Mouse (Mus musculus) mature B cell (primary cell): ENCODE measurements around the gene Dcaf6.

Source experiments
- in situ Hi-C: fragments of 300-500 bp; cut with MboI; formaldehyde crosslinking; loops from 2 replicates; pipeline ENCODE4 v1.14.3; 2019

Gene Dcaf6

DNA sequence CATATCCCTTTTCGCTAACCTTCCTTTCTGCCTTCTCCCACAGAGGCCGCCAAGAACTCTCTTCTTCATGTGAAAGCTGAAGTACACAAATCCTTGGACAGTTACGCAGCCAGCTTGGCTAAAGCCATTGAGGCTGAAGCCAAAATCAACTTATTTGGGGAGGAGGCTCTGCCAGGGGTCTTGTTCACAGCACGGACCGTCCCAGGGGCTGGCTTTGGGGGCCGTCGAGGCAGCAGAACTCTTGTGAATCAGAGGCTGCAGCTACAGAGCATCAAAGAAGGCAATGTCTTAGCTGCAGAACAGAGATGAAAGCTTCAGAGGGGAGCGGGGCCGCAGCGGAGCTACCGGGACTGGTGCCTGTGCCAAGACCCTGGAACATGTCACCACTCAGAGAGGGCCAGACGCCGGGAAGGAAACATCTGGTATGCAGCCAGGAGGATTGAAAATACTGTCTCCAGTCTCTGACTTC, 138.8 kb downstream of the Dcaf6 start:
- in situ Hi-C loops: no loop called here

DNA sequence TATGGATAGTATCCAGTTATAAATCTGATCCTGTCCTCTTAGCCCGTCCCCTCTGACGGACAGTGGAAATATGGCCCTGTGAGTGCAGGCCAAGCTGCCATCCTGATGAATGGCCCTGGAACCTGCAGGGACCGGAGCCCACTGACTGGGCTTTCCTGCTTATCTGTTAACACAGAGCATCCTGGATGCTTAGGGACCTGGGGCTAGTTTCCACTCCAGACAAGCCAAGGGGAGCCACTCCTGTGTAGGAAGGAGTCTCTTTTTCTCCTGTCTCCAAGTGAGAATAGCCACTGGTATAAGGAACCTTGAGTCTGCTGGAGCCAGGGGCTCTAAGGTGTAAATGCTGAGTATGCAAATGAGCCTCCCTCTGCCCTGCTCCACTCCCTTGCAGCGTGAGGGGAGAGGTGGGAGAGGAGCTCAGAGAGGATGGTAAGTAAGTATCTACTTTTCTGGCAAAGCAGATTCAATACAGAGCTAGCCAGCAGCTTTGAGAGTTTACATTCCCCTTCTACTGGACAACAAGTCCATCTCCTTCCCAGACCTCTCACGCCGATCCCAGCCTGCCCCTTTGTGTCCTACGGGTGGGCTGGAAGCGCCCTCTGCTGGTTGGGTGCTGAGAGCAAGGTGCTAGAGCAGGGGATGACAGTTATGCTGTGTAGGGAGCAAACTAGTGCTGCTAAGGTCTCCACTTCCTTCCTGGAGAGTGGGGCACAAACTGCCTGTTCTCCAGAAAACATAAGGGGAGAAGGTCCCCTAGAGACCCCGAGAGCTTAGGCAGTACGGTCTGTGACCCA, 139.9 kb downstream of the Dcaf6 start:
- in situ Hi-C loops: no loop called here

DNA sequence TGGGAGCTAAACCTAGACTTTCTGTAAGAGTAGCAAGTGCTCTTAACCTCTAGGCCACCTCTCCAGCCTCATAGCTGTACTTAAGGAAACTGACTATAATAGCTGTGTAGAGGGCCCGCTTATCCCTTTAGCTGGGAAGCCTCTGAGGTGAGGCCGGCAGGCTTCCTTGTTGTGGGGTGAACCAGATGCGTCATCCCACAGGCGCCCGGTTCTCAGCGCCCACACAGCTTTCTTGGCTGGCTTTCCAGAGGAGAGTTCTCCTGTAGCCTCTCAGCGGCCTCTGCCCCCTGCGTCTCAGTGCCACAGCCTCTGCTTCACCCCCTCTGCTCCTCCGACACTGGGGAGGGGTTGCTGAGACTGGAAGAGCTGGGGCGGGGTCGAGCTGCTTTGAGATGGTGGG, 143.9 kb downstream of the Dcaf6 start:
- in situ Hi-C loops: no loop called here

- in situ Hi-C loops: no loop called here
Observed at GRCm38 (mm10) chr1:165308180-165308579, 152.1 kb downstream of the Dcaf6 start.

- in situ Hi-C loops: no loop called here
Observed at GRCm38 (mm10) chr1:165304341-165304740, 155.9 kb downstream of the Dcaf6 start.

DNA sequence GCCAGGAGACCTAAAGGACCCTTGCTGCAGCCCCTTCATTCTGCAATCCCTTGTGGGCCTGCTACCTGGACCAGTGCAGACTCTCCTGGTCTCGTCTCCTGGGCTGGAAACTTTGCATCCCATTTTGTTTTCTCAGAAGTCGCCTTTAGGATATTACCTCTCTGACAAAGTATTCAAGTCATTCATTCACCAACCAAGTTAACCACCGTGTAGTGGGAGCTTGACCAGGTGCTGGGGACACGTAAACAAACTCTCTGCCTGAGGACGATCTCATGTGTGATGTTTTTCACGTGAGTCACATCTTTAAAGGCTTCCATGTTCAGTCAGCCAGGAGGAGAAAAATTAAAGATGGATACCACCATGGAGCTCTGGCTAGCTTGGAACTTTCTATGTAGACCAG, 157.1 kb downstream of the Dcaf6 start:
- in situ Hi-C loops: no loop called here

- in situ Hi-C loops: no loop called here
Observed at GRCm38 (mm10) chr1:165302455-165303208, 157.6 kb downstream of the Dcaf6 start.

DNA sequence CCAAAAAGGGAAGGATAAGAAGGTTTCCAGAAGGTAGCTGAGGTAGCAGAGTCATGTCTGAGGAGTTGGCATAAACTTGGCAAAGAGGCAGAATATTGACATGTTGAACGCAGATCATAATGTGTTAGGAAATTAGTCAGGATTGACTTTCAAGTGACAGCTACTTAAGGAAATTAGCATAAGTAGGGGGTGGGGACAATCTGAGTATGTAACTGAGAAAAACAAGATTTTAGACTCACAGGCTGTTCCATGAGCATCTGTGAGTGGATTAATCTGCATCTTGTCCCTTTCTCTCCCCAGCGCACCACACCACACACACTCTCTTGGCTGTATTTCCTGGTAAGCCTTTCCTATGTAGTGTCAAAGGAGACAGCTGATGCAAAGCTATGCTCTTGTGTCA, 158.7 kb downstream of the Dcaf6 start:
- in situ Hi-C loops: no loop called here

DNA sequence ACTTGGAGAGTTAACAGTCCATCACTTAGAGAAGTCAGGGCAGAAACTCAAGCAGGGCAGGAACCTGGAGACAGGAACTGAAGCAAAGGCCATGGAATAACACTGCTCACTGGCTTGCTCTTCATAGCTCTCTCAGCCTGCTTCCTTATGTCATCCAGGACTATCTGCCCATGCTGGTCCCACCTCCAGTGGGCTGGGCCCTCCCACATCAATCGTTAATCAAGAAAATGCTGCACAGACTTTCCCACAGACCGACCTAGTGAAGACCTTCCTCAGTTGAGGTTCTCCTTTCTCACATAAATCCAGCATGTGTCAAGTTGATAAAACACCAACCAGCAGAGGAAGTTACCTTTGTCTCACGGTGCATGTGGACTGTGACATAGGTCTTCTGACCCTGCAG, 159.2 kb downstream of the Dcaf6 start:
- in situ Hi-C loops: no loop called here

DNA sequence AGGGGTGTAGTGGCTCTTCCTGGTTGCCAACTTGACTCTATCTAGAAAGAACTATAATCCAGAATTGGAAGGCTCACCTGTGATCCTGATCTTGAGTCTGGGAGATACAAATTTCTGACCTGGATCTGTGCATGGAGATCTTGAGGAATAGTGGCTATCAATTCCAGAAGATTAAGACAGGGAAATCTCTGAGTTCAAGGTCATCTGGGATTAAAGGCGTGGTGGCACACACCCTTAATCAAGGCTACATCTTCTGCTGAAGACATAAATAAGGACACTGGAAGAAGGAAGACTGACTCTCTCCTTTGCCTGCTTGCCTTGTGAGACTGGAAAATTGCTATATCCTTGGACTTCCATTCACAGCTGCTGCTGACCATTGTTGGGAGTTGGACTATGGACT, 164.8 kb downstream of the Dcaf6 start, which contains the start of gene Gpr161:
Gene Gpr161, plus strand, starts transcription at position 301 of the 400 bp plus-strand sequence.
- in situ Hi-C loops: no loop called here

- in situ Hi-C loops: no loop called here
Observed at GRCm38 (mm10) chr1:165291606-165292005, 168.7 kb downstream of the Dcaf6 start.

- in situ Hi-C loops: no loop called here
Observed at GRCm38 (mm10) chr1:165289831-165290230, 170.4 kb downstream of the Dcaf6 start.

- in situ Hi-C loops: no loop called here
Observed at GRCm38 (mm10) chr1:165288165-165288564, 172.1 kb downstream of the Dcaf6 start.

DNA sequence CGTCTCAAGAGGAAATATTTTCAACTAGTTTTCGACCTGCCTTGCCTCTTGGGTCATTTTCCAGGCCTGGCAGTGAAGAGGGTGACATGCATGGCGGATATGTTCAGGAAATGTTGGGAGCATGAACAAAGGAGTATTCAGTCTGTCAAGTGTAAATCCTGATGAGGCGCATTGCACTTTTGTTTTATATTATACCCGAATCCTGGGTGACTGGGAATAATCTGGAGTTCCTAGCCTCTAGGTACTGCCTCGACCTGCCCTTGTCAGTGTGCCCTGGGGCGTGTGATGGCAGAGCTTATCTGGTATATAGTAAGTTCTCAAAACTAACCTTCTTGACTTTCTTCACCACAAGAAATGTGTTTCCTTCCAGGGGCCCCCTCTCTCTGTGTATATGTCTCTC, 176.2 kb downstream of the Dcaf6 start:
- in situ Hi-C loops: no loop called here

DNA sequence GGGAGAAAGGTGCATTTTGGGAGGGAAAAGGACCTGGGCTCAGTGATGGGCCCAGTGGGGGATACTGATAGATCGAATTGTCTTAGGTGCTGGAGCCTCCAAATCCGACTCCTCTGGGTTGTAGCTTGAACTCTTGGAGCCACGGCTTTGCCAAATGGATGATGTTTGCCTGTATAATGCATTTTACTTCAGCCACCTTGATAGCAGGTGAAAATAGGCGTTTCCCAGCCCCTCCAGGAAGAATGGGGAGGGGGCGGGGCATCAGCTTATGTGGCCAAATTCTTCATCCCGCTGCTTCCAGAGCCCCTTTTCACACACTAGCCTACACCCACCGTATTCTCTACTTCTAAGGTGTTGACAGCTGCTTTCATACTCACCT, 177.3 kb downstream of the Dcaf6 start:
- in situ Hi-C loops: no loop called here

DNA sequence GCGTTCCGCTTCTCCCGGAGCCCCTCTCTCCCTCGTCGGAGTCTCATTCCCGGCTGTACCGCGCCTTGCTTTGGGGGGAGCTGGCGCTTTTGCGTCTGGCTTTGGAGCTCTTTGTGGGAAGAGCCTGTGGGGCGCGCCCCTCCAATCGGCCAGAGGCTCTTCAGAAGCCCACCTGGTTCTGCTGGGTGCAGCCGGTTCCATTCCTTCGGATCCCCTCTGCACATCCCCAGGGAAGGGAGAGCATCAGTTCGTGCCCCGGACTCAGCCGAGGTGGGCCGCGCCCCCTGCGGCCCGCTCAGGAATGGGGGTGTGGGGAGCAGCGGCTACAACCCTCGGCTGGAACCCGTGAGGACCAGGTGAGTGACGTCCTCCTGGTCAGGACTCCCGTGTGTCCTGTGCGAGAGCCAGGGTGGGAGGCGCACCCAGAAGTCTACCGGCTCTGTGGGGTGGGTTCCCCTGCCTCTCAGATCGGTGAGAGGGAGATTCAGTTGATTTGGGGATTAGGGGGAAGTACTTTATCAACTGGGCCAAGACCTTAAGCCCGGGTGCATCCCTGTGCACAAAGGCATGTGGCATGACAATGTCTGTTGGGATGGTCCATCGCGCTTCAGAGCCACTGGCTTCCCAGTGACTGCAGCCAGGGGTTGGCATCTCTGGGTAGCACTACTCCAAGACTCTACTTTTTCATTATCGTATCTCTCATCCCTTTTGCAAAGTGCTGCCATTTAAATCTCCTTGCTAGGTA, 177.9 kb downstream of the Dcaf6 start:
- in situ Hi-C loops: no loop called here

DNA sequence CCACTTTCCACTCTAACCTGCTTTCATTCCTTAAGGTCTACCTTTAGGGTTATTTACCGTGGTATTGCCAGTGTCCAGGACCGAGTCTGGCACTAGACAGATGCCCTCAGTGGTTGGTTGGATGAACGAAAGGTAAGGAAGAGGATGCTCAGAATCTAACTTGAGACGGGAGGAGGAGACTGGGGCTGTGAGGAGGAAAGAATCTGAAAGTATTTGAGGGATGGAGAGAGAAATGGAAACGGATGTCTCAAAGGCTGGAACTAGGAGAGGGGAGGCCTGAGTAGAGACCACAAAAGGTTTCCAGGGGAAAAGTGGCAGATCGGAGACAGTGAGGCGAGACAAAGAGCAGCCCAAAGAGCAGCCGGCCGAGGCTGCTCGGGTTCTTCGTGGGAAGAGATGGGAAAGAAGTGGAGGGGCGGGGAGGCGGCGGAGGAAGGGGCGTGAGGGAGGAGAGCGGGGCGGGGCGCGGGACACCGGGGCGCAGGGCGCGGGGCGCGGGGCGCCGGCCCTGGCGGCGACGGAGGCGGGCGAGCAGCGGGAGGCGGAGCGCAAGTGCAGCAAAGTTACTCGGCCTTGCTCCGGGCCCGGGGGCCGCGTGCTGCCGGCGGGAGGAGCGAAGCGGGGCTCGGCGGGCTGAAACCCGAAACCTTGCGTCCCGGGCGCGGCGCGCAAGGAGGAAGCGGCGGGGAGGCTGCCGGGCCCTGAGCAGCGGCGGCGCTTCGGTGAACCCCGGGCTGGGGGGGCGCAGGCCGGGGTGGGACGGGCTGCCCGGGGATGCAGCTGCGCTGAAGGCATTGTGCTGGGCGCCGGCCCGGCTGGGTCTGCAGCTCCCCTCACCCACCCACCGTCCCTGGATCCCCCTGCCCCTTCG, 178.7 kb downstream of the Dcaf6 start:
- in situ Hi-C loops: no loop called here

DNA sequence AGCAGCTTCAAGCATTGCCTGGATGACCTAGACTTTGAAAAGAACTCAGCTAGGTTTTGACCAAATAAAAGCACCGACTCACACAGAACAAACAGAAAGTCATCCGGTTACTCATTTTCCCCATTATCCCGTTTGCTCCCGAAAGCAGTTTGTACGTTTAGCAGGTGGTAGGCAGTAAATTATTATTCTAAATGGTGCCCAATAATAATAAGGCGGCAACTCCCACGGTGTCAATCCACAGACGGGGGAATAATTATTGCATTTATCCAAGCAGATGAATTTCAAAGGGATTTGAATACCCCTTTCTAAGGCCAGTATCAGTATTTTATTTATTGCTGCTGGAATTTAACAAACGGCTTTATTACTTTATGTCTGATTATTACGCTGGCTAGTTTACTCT, 179.5 kb downstream of the Dcaf6 start:
- in situ Hi-C loops: no loop called here
